Mouse (Mus musculus) ES-E14 (cell line): ENCODE measurements at regions not wholly inside any gene's neighbourhood (a gene's known extent, or its start where the extent isn't known, plus 50 kb on each side); places are given as distances from the start of the nearest gene placed in this dataset.

ENCODE experiments used
- DNase-seq: peaks from one replicate; pipeline ENCODE4 v3.0.0-alpha.2; 2013; ENCODE audit warnings: low read depth, low spot score
- H3K27ac ChIP-seq: 2 replicates; pipeline ENCODE4 v1.5.1; 2012; ENCODE audit warnings: low read depth, mild to moderate bottlenecking, low read length, moderate library complexity, mixed read lengths; ENCODE audit not compliant: poor library complexity, insufficient read depth, severe bottlenecking
- H3K36me3 ChIP-seq: 2 replicates; pipeline ENCODE4 v1.6.1; 2012; ENCODE audit warnings: mild to moderate bottlenecking, low read length, moderate library complexity, mixed read lengths; ENCODE audit not compliant: control insufficient read depth, poor library complexity, insufficient read depth, severe bottlenecking
- H3K4me1 ChIP-seq, 2 experiments: fragments of 150-350 bp in 1 of 2; sonication (generic) in 1 of 2; 2 replicates each; pipeline ENCODE4 v1.6.1; 2012; ENCODE audit warnings: low read length in 2 of 2, mild to moderate bottlenecking in 1 of 2, mixed read lengths in 1 of 2; ENCODE audit not compliant: control insufficient read depth in 2 of 2, insufficient read depth in 2 of 2, poor library complexity in 1 of 2
- H3K4me3 ChIP-seq, 2 experiments: fragments of 150-350 bp in 1 of 2; sonication (generic) in 1 of 2; 2 replicates each; pipeline ENCODE4 v1.5.1; 2012; ENCODE audit warnings: low read length in 2 of 2, low read depth in 1 of 2, mild to moderate bottlenecking in 1 of 2, mixed read lengths in 1 of 2; ENCODE audit not compliant: insufficient read depth in 1 of 2, poor library complexity in 1 of 2, severe bottlenecking in 1 of 2
- H3K9ac ChIP-seq: 2 replicates; pipeline ENCODE4 v1.6.1; 2012; ENCODE audit warnings: low read depth, mild to moderate bottlenecking, low read length, mixed read lengths; ENCODE audit not compliant: poor library complexity, insufficient read depth, severe bottlenecking
- H3K9me3 ChIP-seq: fragments of 150-350 bp; sonication (generic); 2 replicates; pipeline ENCODE4 v1.6.1; 2012; ENCODE audit warnings: low read depth, mild to moderate bottlenecking, low read length; ENCODE audit not compliant: control insufficient read depth, insufficient read depth
- CHD2 ChIP-seq: IDR thresholded peaks from 2 replicates; pipeline ENCODE4 v1.6.1; 2014; ENCODE audit warnings: mild to moderate bottlenecking, low read depth, low read length, inconsistent platforms
- HCFC1 ChIP-seq: IDR thresholded peaks from 2 replicates; pipeline ENCODE4 v1.6.1; 2012; ENCODE audit warnings: low read length, inconsistent platforms, borderline replicate concordance; ENCODE audit not compliant: insufficient read depth
- MAFK ChIP-seq: IDR thresholded peaks from 2 replicates; pipeline ENCODE4 v1.6.1; 2014; ENCODE audit warnings: mild to moderate bottlenecking, low read depth, low read length, inconsistent platforms; ENCODE audit not compliant: insufficient read depth
- ZC3H11A ChIP-seq: IDR thresholded peaks from 2 replicates; pipeline ENCODE4 v1.6.1; 2012; ENCODE audit warnings: low read depth, mild to moderate bottlenecking, inconsistent platforms, low read length, borderline replicate concordance
- ZNF384 ChIP-seq: IDR thresholded peaks from 2 replicates; pipeline ENCODE4 v1.6.1; 2012; ENCODE audit warnings: low read depth, low read length, inconsistent platforms
- in situ Hi-C, 2 experiments: fragments of 600-800 bp; cut with MboI; formaldehyde crosslinking; loops; one replicate each; pipeline ENCODE4 v1.15.1; 2025; ENCODE audit warnings: low sequenced_read_pairs in 2 of 2, inconsistent platforms in 1 of 2; ENCODE audit not compliant: unreplicated experiment in 2 of 2

DNA sequence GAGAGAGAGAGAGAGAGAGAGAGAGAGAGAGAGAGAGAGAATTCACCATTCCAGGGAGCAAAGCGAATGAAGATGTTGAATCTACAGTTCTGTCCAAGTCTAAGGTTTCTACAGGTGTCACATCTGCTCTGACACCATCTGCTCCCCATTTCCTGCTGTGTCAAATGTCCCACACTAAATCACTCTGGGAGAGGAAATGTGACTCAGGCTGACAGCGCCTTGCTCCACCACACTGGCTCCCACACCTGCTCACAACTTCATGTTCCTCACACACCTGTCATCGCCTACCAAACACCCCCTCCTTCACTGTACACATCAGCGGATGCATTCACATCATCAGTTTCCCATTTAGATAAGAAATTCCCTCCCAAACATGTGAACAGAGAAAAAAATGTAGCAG lies 366.3 kb downstream of the Synb start:
- Histone ChIP-seq H3K27ac (no peak overlapping the region), H3K4me1 (no peaks in the 10 kb centered on the region), H3K9me3 (no peaks in the 10 kb centered on the region), H3K36me3 (no peaks in the 10 kb centered on the region), H3K9ac (no peak overlapping the region), H3K4me3 (no peak overlapping the region)
- in situ Hi-C loops, result no loop called here
- DNase-seq, result no peak
- TF ChIP-seq ZNF384, result no peak
- TF ChIP-seq CHD2, result no peak
- TF ChIP-seq ZC3H11A, result no peak
- no peak for TF ChIP-seq MAFK
- TF ChIP-seq HCFC1, result no peak

DNA sequence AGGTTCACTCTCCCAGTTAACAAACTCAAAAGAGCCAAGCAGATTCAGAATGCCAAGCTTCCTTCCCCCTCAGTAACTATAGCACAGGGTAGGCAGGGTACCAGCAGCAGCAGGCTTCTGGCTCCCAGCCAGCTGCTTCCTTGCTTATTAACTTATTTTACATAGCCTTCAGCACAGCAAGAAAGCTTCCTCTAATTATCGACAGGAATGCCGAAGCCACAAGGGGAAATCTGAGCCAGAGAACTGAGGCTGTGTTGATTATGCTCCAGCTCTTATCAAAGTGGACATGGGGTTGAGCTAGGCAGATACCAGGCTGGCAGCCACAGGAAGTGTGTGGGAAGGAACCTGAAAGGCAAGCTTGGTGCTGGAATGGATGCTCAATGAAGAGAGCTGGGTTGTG lies 371.0 kb downstream of the Synb start:
- H3K9me3 ChIP-seq, result no peaks in the 10 kb centered on the region
- TF ChIP-seq ZNF384, result no peak
- no peak for TF ChIP-seq MAFK
- TF ChIP-seq CHD2, result no peak
- no peak for TF ChIP-seq HCFC1
- no peak for TF ChIP-seq ZC3H11A
- H3K27ac ChIP-seq, result no peak overlapping the region
- H3K36me3 ChIP-seq, result no peaks in the 10 kb centered on the region
- no peaks in the 10 kb centered on the region for H3K4me1 ChIP-seq
- H3K4me3 ChIP-seq, result no peak overlapping the region
- no peak overlapping the region for H3K9ac ChIP-seq
- in situ Hi-C loops, result no loop called here
- DNase-seq, result no peak

DNA sequence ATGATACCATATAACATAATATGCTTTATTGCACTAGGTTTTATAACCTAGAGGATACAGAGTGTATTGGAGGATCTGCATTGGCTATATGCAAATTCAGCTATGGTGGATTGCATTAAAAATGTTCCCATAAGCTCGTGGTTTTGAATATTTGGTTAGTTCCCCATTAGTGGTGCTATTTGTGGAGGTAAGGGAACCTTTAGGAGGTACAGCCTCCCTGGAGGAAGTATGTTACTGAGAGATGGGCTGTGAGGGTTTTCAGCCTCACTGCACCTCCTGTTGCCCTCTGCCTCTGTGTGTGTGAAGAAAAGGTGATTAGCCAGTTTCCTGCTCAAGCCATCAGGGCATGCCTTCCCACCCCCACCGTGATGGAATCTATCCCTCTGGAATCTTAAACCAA lies 372.1 kb downstream of the Synb start:
- H3K9ac ChIP-seq, result no peak overlapping the region
- no peaks in the 10 kb centered on the region for H3K9me3 ChIP-seq
- no peak for DNase-seq
- H3K36me3 ChIP-seq, result no peaks in the 10 kb centered on the region
- no peak overlapping the region for H3K4me3 ChIP-seq
- TF ChIP-seq HCFC1 (no peak), ZC3H11A (no peak), CHD2 (no peak), MAFK (no peak), ZNF384 (no peak)
- H3K4me1 ChIP-seq, result no peaks in the 10 kb centered on the region
- H3K27ac ChIP-seq, result no peak overlapping the region
- in situ Hi-C loops, result no loop called here

DNA sequence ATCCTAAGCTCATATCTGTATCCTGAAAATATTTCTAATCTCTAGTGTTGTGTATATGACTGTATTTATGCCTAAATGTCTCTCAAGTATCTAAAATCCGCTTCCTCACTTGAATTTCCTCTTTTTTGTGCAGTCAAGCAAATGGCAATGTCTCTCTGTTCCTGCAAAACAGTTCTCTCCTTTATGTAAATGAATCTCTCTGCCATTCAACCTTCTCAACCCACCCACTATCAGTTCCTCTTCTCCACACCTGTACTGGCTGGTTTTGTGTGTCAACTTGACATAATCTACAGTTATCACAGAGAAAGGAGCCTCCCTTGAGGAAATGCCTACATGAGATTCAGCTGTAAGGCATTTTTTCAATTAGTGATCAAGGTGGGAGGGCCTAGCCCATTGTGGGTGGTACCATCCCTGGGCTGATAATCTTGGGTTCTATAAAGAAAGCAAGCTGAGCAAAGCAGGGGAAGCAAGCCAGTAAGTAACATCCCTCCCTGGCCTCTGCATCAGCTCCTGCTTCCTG lies 375.5 kb downstream of the Synb start:
- H3K9me3 ChIP-seq, result no peaks in the 10 kb centered on the region
- no peak overlapping the region for H3K27ac ChIP-seq
- in situ Hi-C loops, result no loop called here
- TF ChIP-seq HCFC1 (no peak), MAFK (no peak), ZNF384 (no peak), CHD2 (no peak), ZC3H11A (no peak)
- no peak overlapping the region for H3K9ac ChIP-seq
- H3K4me3 ChIP-seq, result no peak overlapping the region
- no peaks in the 10 kb centered on the region for H3K4me1 ChIP-seq
- no peaks in the 10 kb centered on the region for H3K36me3 ChIP-seq
- DNase-seq, result no peak

DNA sequence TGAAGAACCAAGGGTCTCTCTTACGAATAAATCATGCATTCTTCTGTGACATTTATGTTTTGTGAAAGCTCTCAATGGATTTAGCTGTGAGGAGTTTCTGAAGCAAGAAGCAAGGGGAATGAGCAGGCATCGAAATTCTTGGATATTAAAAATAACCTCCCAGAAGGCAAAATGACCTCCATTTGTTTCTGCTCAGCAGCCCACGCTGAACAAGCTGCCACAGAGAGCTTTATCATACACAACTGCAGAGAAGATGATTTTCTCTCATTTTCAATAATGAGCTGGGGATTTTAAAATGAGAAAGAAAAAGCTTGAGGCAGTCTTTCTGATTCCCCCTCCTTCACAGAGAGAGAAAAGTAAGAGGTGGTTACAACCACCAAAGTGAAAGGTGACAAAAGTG lies 394.2 kb downstream of the Synb start:
- H3K4me3 ChIP-seq, result no peak overlapping the region
- no peaks in the 10 kb centered on the region for H3K9me3 ChIP-seq
- TF ChIP-seq ZC3H11A (no peak), ZNF384 (no peak), HCFC1 (no peak), MAFK (no peak), CHD2 (no peak)
- H3K27ac ChIP-seq, result no peak overlapping the region
- H3K36me3 ChIP-seq, result no peaks in the 10 kb centered on the region
- H3K9ac ChIP-seq, result no peak overlapping the region
- DNase-seq, result no peak
- in situ Hi-C loops, result no loop called here
- no peaks in the 10 kb centered on the region for H3K4me1 ChIP-seq
